Mouse (Mus musculus): Measurements from ENCODE around the gene Csdc2. TPM values are rescaled to one million over a fixed set of nuclear protein-coding genes. Genes with fewer than 3 reads are reported as not detected.

The Csdc2 gene
- total and polyA plus RNA-seq, 2 experiments from 2014 or later, result 118 to 273 TPM

DNA sequence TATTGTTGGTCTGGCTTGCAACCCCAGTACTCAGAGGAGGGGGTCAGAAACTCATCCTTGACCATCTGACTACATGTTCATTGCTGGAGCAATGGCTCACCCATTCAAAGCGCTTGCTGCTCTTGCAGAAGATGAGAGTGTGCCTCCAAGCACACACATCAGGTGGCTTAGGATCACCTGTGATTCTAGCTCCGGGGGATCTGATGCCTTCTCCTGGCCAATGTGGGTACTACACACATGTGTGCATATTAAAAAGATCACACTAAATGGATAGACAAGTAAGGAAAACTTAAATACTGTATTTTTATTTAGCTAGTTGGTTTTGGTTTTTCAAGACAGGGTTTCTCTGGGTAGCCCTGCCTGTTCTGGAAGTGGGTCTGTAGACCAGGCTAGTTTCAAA, 4.5 kb downstream of the Csdc2 start:
- peak; percentile 35 for TF ChIP-seq CTCF (IDR thresholded peaks at IDR 0.05; ENCODE audit: low read depth)
- Histone ChIP-seq H3K27ac (ENCODE audit: low read depth, low read length) (no peak overlapping the region), H3K27me3 (ENCODE audit: insufficient read depth, low read length) (no peaks in the 10 kb centered on the region), H3K4me3 (ENCODE audit: low read depth, low read length) (no peak overlapping the region), H3K4me2 (ENCODE audit: low read depth) (no peak overlapping the region), H3K9me3 (ENCODE audit: low read length) (no peaks in the 10 kb centered on the region), H3K36me3 (ENCODE audit: insufficient read depth) (peaks cover 6% of the 10 kb centered on the region; the same call in 1 of the 2 replicates), H3K4me1 (ENCODE audit: insufficient read depth) (0 out of 2 replicates have a peak, but pooled peaks cover 4% of the 10 kb centered on the region), H3K9ac (no peak overlapping the region)
- 98% methylated on average over 2 of the region's 2 CpGs for WGBS
- DNase-seq, result no peak
- ATAC-seq, result no peak

DNA sequence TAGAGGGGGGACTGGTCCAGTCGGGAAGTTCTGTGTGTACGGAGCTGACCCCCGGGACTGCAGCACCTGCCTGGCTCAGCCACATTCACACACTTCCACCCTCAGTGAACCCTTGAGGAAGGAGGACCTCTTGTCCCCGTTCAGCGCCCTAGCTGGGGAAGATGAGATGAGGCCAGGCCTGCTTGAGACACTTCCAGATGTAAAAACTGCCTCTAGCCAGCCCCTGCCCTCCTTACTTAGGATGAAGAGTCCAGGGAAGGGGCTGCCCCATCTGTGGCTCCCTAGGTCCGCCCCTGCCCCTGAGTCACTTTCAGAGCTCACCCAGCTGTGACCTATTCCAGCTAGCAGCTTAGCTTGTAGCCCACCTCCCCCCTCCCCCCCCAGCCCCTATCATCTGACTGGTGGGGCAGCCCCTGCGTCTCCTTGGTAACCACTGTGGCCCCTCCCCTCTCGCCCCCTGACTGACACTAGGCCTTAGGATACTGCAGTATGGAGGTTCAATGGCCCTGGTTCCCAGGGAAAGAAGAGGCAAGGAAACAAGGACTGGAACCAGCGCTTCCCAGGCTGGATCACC, 6.7 kb downstream of the Csdc2 start:
- no peak overlapping the region for H3K27ac ChIP-seq (ENCODE audit: low read depth, low read length)
- no peaks in the 10 kb centered on the region for H3K9me3 ChIP-seq (ENCODE audit: low read length)
- no peaks in the 10 kb centered on the region for H3K27me3 ChIP-seq (ENCODE audit: insufficient read depth, low read length)
- H3K4me2 ChIP-seq (ENCODE audit: low read depth), result no peak overlapping the region
- H3K9ac ChIP-seq, result no peak overlapping the region
- ATAC-seq (peak; percentile 24; the same call in 1 of the 2 replicates), DNase-seq (no peak)
- WGBS, result 18% methylated on average over 9 of the region's 9 CpGs
- peaks cover 24% of the 10 kb centered on the region for H3K36me3 ChIP-seq (ENCODE audit: insufficient read depth)
- TF ChIP-seq CTCF (IDR thresholded peaks at IDR 0.05; ENCODE audit: low read depth), result no peak
- H3K4me1 ChIP-seq (ENCODE audit: insufficient read depth), result no peaks in the 10 kb centered on the region
- no peak overlapping the region for H3K4me3 ChIP-seq (ENCODE audit: low read depth, low read length)

DNA sequence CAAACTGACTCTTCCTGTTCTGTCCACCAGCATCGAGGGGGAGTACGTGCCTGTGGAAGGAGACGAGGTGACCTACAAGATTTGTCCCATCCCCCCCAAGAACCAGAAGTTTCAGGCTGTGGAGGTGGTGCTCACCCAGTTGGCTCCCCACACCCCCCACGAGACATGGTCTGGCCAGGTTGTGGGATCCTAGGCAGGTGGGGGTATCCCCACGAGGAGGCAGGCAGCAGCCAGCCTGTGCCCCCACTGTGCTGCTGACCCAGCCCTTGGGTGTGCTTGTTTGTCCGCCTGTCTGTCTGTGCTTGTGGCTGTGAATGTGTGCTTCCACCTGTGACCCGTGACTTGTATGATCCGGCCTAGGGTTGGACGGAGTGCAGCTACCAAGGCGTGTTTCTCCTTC, 12.5 kb downstream of the Csdc2 start:
- Histone ChIP-seq H3K36me3 (ENCODE audit: insufficient read depth) (peaks cover 67% of the 10 kb centered on the region), H3K9me3 (ENCODE audit: low read length) (no peaks in the 10 kb centered on the region), H3K9ac (no peak overlapping the region), H3K4me2 (ENCODE audit: low read depth) (no peak overlapping the region), H3K4me3 (ENCODE audit: low read depth, low read length) (no peak overlapping the region), H3K27ac (ENCODE audit: low read depth, low read length) (no peak overlapping the region), H3K4me1 (ENCODE audit: insufficient read depth) (no peaks in the 10 kb centered on the region), H3K27me3 (ENCODE audit: insufficient read depth, low read length) (no peaks in the 10 kb centered on the region)
- no peak for TF ChIP-seq CTCF (IDR thresholded peaks at IDR 0.05; ENCODE audit: low read depth)
- no peak for ATAC-seq
- WGBS, result 85% methylated on average over 10 of the region's 10 CpGs
- DNase-seq, result no peak

DNA sequence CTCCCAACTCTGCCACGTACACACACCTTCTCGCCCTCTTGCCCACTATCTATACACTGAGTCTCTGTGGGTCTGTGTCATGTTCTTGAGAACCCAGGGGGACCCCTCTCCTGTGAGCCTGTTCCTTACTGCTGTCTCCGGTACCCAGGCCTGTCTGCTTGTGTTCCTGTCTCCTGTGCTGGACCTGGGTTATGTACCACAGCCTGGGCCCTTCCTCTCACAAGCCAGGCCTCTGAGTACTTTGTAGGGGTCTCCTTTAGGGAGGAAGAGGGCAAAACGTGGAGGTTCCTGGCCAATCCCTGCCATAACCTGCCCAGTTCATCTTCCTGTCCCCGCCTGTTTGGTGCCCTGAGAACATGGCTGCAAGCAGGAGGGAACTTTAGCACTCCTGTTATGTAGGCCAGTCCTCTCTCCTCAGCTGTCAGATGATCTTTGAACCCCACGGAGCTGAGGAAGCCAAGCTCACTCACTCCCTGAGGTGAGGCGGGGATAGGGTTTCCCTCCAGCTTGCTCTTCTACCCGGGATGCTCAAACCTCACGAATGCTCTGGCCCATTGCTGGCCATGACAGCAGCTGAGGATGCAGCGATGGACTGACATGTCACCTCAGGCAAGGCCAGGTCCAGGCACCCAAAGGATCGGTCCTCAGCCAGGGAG, 13.0 kb downstream of the Csdc2 start:
- Histone ChIP-seq H3K4me3 (ENCODE audit: low read depth, low read length) (no peak overlapping the region), H3K4me2 (ENCODE audit: low read depth) (no peak overlapping the region), H3K9ac (no peak overlapping the region), H3K4me1 (ENCODE audit: insufficient read depth) (no peaks in the 10 kb centered on the region), H3K36me3 (ENCODE audit: insufficient read depth) (peaks cover 72% of the 10 kb centered on the region), H3K9me3 (ENCODE audit: low read length) (no peaks in the 10 kb centered on the region), H3K27me3 (ENCODE audit: insufficient read depth, low read length) (no peaks in the 10 kb centered on the region), H3K27ac (ENCODE audit: low read depth, low read length) (no peak overlapping the region)
- ATAC-seq (no peak), DNase-seq (no peak)
- WGBS, result 78% methylated on average over 11 of the region's 11 CpGs
- TF ChIP-seq CTCF (IDR thresholded peaks at IDR 0.05; ENCODE audit: low read depth), result no peak

DNA sequence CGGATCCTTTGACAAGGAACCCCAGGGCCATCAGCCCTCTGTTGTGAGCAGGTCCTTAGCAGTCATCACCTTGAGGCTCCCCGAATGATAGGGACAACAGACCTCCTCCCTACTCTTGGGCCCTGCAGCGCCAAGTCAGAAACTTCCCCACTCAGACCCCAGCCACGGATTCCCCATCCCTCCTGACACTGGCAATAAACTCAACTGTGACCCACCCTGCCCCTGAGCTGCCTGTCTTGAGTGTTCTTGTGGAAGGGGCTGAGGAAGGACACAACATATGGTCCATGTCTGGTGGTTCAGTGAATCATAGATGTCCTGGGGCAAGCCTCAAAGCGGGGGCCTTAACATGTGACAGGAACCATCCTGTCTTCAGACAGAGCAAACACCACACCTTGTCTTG, 14.2 kb downstream of the Csdc2 start:
- TF ChIP-seq CTCF (IDR thresholded peaks at IDR 0.05; ENCODE audit: low read depth), result no peak
- peaks cover 83% of the 10 kb centered on the region for H3K36me3 ChIP-seq (ENCODE audit: insufficient read depth)
- no peaks in the 10 kb centered on the region for H3K9me3 ChIP-seq (ENCODE audit: low read length)
- H3K4me3 ChIP-seq (ENCODE audit: low read depth, low read length), result no peak overlapping the region
- no peak for ATAC-seq
- H3K27ac ChIP-seq (ENCODE audit: low read depth, low read length), result no peak overlapping the region
- H3K9ac ChIP-seq, result no peak overlapping the region
- no peaks in the 10 kb centered on the region for H3K4me1 ChIP-seq (ENCODE audit: insufficient read depth)
- no peak for DNase-seq
- 87% methylated on average over 5 of the region's 5 CpGs for WGBS
- no peaks in the 10 kb centered on the region for H3K27me3 ChIP-seq (ENCODE audit: insufficient read depth, low read length)
- H3K4me2 ChIP-seq (ENCODE audit: low read depth), result no peak overlapping the region

DNA sequence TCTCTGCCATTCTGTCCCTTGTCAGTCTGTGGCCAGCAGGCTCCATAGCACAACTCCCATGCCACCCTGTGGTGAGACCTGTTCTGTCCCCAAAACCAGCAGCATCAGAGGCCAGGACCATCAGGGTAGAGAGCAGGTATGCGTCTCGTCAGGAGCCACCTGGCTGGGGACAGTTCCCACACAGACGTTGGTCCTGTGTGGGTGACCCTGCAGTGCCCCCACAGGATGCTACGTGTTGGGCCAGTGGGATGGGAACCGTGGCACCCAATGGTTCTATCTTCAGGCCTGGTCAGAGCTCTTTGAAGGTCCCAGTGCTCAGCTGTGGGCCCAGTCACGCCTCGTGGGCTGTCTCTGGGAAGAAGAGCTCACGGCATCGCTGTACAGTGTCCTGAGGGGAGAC, 14.6 kb downstream of the Csdc2 start:
- 90% methylated on average over 9 of the region's 9 CpGs for WGBS
- Histone ChIP-seq H3K27me3 (ENCODE audit: insufficient read depth, low read length) (no peaks in the 10 kb centered on the region), H3K4me2 (ENCODE audit: low read depth) (no peak overlapping the region), H3K4me3 (ENCODE audit: low read depth, low read length) (no peak overlapping the region), H3K9me3 (ENCODE audit: low read length) (no peaks in the 10 kb centered on the region), H3K36me3 (ENCODE audit: insufficient read depth) (peaks cover 85% of the 10 kb centered on the region), H3K27ac (ENCODE audit: low read depth, low read length) (no peak overlapping the region), H3K9ac (no peak overlapping the region), H3K4me1 (ENCODE audit: insufficient read depth) (no peaks in the 10 kb centered on the region)
- no peak for TF ChIP-seq CTCF (IDR thresholded peaks at IDR 0.05; ENCODE audit: low read depth)
- DNase-seq, result no peak
- no peak for ATAC-seq

DNA sequence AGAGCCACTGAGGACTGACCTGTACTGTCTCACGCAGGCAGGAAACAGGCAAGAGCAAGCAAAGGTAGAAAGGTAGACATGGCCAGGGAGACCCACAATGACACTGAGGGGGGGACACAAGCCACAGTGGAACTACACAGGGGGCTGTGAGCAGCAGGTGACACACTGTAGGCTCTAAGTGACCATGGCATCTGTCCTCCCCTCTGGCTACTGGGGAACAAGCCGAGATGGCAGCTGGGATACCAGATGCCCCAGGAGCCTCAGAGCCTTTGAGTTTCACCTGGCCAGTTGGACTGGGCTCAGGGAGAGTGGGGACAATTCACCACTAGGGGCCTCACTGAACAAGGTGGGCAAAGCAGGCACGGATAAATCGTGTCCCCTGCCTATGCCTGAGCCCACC, 15.8 kb downstream of the Csdc2 start:
- Histone ChIP-seq H3K9me3 (ENCODE audit: low read length) (no peaks in the 10 kb centered on the region), H3K9ac (no peak overlapping the region), H3K4me3 (ENCODE audit: low read depth, low read length) (no peak overlapping the region), H3K36me3 (ENCODE audit: insufficient read depth) (peaks cover 76% of the 10 kb centered on the region), H3K4me1 (ENCODE audit: insufficient read depth) (no peaks in the 10 kb centered on the region), H3K4me2 (ENCODE audit: low read depth) (no peak overlapping the region), H3K27ac (ENCODE audit: low read depth, low read length) (no peak overlapping the region), H3K27me3 (ENCODE audit: insufficient read depth, low read length) (no peaks in the 10 kb centered on the region)
- ATAC-seq, result no peak
- WGBS, result 81% methylated on average over 4 of the region's 4 CpGs
- peak; percentile 30 for TF ChIP-seq CTCF (IDR thresholded peaks at IDR 0.05; ENCODE audit: low read depth)
- no peak for DNase-seq

All from forebrain, postnatal 0 days (tissue).